Mouse (Mus musculus): ENCODE data around the gene Abt1.

DNA sequence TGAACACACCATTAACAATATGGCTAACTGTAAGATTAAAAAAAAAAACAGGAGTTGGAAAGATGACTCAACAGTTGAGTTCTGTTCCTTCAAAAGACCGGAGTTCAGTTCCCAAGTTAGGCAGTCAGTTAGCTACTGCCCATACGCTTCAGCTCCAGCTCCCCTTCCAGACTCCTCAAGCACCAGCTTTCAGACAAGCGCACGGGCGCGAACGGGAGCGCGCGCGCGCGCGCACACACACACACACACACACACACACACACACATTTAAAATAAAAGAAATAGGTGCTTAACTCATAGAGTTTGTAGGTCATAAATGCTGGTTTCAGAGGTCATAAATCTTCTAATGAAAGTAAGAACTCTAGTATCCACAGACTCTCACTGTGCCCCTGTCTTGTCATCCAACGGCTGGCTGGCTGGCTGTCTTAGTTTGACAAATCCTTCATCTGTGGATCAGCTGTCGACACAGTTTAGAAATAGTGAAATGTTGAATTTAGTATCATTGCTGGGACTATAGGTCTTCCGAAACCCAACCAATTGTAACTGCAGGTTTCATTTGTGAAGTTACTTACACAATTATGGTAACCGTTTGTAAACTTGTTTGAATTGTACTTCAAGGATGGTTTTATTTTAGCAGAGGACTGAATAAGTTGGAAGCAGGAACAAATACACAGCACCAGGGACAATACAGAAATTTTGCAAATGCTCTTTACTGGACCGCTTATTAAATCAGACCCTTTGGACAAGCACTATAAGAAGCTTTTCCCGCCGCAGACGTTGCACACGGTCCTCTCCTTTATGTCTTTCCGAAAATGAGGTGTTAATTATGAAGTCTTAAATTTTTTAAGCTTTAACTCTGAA lies 25.8 kb upstream of the Abt1 start:
- no peak for TF ChIP-seq ZC3H11A (IDR thresholded peaks at IDR 0.05; ENCODE audit: borderline replicate concordance, low read depth, low read length)
- no peak for TF ChIP-seq CHD2 (IDR thresholded peaks at IDR 0.05; ENCODE audit: low read depth, low read length)
- TF ChIP-seq ZNF384 (IDR thresholded peaks at IDR 0.05; ENCODE audit: low read depth, low read length) = no peak
